Mouse (Mus musculus) ES-Bruce4 (cell line): Measurements from ENCODE around the gene Sos2.

ENCODE experiments used
- CTCF ChIP-seq: IDR thresholded peaks from one replicate; pipeline ENCODE4 v1.8.1; 2011; ENCODE audit warnings: low read depth, low read length
- EP300 ChIP-seq: IDR thresholded peaks from 2 replicates; pipeline ENCODE4 v1.6.1; 2011; ENCODE audit warnings: low read depth, low read length; ENCODE audit not compliant: insufficient read depth
- POLR2A ChIP-seq: IDR thresholded peaks from one replicate; pipeline ENCODE4 v1.8.1; 2011; ENCODE audit warnings: low read length; ENCODE audit not compliant: insufficient read depth

DNA sequence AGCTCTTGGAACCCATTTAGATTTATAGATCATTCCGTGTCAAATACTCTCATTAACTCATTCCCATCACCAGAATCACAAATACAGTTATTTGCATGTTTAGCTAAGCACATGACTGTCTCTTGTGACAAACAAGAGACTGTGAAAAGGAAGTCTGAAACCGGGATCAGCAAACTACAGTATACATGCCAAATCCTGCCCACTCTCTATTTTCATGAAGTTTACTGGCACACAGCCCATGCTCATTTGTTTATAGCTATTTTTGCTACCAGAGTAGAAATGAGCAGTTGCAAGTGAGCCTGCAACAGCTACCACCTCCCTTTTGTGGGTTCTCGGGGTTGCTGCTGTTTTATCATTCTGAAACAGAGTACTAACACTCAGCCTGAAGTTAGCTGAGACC, 36.8 kb downstream of the Sos2 start:
- TF ChIP-seq POLR2A, result no peak
- no peak for TF ChIP-seq EP300
- TF ChIP-seq CTCF, result no peak
